Mouse (Mus musculus) c-Kit-positive CD71-negative TER-119-negative erythroid progenitor cells, embryonic 14.5 days (primary cell): Measurements from ENCODE around the gene Anapc10.
"Not testable (repeated sequence)": the region's sequence is repeated elsewhere in the genome, so short reads cannot be mapped to it uniquely, and the experiment has no call there.

Experiments
- DNase-seq: peaks from one replicate; pipeline ENCODE4 v3.0.0-alpha.2; 2013; ENCODE audit warnings: low read depth

The Anapc10 gene

DNA sequence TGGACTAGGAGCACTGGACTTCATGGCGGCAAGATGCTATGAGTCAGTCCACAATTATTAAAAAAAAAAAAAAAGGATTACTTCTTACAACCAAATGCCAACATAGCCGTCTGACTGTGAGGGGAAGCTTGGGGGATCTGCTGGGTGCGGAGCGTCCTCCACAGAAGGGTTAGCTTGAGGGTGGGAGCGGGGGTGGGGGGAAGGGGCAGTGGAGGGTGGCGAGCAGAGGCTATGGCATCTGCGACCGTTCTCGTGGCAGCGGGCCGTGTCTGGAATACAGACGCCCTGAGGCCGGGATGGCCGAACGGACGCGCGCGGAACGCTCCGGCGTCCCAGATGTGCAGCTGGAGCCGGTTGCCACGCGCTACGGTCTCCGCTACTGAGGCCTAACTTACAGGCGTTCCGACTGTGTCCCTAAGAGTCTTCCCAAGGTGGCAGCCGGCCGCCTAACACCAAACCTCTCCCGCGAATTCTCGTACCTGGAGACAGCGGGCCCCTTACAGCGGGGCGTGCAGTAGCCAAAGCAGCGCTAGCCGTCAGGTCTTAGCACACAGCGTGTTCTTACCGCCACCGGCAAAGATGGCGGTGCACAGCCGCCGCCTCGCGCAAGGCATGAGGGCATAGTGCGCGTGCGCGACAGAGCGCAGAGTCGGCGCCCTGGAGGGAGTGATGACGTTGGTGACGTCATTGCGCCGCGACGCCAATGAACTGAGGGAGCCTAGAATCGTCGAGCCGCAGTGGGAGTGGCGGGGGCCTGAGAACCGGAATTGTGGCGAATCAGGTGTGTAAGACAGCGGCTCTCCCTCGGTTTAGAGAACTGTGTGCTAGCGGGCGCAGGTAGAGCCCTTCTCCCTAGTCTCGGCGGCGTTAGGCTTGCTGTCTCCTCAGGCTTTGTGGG lies at the start of gene Anapc10, which contains the start of gene Abce1:
Gene Anapc10, plus strand, starts transcription at position 757 of the 898 bp plus-strand sequence.
Gene Abce1, minus strand, starts transcription at position 677 of the 898 bp plus-strand sequence.
- peak; percentile 100 for DNase-seq

DNA sequence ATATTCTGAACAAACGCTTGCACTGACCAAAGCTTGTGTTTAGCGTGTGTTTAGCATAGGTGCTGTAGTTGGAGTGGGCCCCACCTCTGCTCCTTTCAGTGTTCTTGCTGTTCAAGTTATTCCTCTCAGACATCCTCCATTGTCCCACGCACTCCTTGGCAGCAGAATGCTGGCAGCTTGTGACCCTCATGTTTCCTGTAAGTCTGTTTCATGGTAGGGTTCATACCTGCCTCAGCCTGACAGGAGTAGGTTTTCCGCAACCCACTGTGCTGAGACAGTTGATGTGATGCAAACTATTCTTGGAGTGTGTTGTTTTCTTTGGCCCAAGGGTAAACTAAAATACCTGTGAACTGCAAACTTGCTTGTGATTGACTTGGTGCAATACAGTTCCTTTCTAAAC lies 35.2 kb upstream of the Anapc10 start:
- DNase-seq, result no peak

DNA sequence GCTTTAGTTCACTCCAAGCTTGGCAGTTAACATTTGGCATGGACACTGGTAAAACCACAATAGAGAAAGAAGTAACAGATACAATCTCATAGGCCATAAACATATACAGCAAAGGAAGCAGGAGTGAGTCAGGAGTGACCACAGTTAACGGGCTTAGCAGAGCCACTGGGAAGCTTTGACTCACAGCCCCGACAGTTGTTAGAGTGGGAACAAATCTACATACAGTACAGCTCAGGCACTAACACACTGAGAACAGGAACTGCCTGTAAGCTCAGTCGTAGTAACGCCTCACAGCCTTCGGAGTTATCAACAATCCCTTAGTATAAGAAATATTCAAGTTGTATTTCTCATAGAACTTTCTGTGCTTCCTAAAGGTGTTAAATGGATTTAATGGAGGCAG lies 32.6 kb upstream of the Anapc10 start:
- peak; percentile 47 for DNase-seq

DNA sequence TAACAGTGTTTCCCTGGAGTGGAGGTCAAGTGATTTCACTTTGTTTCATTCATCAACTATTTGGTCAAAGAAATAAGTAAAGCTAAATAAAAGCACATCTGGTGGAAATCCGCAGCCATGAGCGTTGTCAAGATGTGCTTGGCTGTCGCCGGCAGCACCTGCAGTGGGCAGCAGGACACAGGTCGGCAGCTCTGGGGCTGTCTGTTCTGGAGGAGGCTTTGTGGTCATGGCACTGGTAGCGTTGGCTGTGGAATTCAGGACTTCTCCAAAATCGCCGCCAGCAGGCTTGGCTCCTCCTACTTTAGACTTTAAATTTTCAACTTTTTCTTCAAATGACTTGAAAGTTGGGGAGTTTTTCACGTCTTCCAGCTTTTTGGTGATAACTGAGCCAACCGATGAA lies 31.5 kb upstream of the Anapc10 start:
- not testable (repeated sequence) for DNase-seq

DNA sequence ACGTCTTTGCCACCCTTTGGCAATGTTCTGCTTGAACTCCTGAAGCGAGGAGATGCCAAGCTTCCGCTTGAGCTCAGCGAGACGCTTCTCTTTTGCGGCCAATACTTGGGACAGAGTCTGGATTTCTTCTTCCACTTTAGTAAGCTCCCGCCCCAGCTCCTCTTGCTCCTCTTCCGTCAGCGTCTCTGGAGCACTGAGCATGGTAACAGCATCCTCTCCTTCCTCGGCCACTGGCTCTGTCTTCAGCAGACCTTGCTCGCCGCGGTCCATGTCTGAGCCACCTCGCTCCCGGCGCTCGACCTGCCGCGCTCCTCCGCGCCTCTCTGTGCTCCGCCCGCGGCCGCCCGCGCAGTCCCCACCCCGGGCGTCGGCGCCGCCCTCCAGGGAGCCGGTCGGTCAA lies 31.1 kb upstream of the Anapc10 start:
- DNase-seq, result no peak

DNA sequence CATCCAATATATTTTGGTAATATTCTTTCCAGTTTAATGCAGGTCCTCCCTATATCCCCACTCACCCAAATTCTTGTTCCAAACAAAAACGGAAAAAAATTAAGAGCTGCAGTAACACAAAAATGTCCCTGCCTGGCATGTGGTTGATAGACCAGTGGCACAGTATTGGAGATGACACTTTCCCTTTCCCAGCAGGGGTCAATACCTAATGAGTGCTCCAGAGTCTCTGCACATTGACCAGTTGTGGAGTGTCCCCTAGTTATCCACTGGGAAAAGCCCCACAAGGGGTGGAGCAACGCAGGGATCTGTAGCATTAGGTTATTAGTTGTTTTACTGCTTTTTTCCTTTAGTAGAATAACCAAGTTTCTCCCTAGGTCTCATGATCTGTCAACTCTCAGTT lies 30.7 kb upstream of the Anapc10 start:
- DNase-seq, result no peak

DNA sequence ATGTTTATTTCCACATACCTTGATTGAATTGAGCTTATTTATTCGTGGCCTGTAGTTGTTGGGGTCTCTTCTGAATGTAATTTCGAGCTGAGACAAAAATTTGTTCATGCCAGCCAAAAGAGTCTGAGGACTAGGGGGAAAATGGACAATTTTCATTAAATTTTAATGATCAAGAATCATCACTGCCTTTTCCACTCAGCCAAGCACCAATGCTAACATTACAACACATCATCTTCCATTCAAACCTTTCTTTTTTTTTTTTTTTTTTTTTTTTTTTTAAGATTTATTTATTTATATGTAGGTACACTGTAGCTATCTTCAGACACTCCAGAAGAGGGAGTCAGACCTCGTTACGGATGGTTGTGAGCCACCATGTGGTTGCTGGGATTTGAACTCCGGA lies 25.7 kb upstream of the Anapc10 start:
- DNase-seq, result not testable (repeated sequence)

DNA sequence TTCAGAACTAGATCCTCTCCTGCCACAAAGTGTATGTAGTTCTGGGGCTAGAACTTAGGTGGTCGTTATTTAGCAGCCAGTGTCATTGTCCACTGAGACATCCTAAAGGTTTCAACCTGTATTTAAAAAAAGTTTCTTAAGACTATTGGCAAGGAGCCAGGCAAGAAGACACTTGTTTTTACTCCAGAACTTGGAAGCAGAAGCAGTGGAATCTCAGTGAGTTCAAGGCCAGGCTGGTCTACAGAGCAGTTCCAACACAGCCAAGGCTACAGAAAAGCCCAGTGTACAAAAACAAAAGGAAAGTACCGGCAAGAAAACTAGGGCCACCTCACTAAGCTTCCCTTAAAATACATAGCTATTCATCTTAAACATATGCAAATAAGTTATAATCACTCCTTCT lies 19.1 kb upstream of the Anapc10 start:
- no peak for DNase-seq

DNA sequence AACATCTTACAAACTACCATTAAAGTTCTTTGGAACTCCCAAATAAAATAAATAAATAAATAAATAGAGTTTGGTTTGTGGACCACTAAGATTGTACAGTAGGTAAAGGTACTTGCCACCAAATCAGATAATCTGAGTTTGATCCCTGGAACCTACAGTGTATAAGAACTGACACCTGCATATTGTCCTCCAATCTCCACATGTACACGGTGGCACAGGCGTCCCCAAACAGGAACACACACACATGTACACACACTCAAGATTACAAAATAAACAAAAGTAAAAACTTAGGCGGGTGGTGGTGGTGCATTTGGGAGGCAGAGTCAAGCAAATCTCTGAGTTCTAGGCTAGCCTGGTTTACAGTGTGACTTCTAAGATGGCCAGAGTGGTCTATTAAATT lies 4.9 kb upstream of the Anapc10 start:
- no peak for DNase-seq

DNA sequence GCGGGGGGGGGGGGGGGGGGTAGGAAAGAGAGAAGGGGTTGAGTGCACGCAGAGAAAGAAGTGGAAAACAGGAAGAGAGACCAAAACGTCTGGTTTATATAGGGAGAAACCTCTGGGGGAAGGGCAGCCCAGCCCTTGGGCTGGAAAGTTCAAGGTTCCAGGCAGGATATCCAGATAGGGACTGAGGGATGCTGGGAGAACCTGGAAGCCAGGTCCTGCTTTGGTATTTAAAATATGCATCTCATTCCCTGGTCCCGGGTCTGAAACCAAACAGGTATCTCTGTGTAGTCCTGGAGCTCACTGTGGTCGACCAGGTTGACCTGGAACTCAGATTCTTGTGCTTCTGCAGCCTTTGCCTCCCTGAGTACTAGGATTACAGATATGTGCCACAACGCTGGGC lies 1.1 kb downstream of the Anapc10 start:
- DNase-seq, result no peak

DNA sequence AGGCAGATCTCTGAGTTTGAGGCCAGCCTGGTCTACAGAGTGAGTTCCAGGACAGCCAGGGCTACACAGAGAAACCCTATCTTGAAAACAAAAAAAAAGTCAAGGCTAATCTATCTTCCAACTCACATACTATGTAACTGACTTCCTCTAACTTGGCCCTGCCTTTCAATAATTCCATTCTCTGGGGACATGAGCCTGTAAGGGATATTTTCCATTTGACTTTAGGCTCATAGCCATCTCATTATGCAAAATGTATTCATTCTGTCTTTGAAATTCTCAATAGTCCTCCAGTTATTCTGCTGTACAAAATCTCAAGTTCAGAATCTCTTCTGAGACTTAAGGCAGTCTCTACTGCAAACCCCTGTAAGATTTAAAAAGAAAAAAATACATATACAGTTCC lies 9.9 kb downstream of the Anapc10 start:
- DNase-seq, result no peak

DNA sequence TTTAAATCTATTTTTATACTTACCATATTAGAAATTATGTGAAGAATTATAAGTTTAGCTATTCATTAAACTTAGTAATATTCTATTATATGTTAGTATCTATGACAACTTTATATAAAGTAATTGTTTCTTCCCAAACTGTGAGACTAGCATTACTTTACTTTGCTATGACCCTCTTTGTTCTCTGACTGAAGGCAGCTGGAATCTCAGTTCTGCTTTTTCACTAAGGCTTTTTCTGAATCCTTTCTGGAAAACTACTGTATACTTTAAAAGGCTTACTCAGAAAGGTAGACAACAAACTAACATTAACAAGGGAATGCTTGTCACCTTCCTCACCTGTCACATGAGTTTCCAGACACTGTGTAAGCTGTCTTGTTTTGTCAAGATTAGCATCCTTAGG lies 11.7 kb downstream of the Anapc10 start:
- no peak for DNase-seq

DNA sequence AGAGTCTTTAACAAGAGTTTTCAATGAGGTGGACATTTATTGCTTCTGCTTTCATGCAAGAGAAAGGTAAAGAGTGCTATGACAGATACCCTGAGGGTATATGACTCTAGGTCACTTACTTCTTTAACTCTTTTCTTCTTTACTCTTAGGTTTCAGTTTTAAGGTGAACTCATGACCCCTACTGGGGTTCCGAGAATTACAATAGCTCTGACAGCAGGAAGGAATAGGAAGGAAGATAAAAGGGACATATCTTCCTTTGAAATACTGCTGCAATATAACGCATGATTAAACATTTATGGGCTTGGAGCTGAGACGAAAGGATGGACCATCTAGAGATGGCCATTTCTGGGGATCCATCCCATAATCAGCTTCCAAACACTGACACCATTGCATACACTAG lies 13.0 kb downstream of the Anapc10 start:
- DNase-seq, result no peak

DNA sequence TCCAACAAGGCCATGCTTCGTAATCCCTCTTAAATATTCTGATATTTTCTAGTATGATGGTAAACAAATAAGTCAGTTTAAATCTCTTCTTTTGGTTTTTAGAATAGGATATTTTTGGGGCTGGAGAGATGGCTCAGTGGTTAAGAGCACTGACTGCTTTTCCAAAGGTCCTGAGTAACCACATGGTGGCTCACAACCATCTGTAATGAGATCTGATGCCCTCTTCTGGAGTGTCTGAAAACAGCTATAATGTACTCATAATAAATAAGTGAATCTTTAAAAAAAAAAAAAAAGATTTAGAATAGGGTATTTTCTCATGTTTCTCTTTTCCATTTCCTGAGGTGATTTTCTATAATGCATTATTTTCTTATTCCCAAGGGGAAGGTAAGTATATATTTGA lies 16.3 kb downstream of the Anapc10 start:
- DNase-seq, result no peak

DNA sequence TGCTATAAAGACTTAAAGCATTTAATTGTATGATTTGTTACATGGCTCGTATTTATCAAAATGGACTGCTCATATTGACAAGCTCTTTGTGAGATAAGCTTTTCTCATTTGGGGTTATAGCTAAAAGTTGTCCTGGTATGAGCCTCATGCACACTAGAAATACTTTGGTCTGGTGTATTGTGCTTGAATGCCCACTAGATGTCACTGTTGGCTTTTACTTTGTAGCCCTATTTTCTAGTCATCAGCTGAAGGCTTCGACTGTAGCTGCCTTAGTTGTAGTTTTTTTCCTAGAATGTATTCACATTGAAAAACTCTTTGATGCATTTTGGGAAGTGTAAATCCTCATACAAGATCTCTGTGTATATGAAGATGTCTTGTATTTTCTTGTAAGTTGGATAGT lies 22.7 kb downstream of the Anapc10 start:
- DNase-seq, result peak; percentile 40

DNA sequence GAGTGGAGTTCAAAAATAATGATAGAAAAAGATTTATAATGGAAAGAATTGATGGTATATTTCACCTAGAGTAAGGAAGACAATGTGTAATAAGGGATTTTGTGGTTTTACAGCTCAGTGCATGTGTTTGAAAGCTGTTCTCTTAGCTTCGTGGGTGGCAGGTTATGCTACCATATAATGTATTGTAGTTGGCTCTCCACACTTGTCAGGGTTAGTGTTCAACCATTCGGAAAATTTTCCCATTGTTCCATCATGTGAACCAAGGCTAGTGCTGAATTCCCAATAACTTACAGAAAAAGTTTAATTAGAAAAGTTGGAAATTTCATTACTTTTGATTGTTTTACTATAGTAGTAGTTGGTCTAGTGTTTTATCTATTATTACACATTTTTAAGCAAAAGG lies 36.6 kb downstream of the Anapc10 start:
- no peak for DNase-seq

DNA sequence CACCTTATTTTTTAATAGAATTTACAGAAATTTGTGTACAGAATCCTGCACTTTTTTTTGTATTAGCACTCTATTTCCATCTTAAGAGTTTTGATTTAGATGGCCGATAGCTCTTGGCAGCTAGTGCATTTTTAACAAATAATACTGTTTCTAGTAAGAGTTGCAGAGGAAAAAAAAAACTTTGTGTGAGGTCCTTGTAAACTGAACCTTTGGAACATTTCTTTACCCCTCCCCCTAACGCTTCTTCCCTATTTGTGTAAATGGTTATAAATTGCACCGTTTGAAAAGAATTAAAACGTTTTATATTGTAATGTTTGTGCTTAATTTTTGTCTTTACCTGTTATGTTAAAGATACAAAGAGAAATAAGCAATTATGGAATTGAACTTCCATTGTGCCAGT lies 37.0 kb downstream of the Anapc10 start:
- DNase-seq, result no peak

DNA sequence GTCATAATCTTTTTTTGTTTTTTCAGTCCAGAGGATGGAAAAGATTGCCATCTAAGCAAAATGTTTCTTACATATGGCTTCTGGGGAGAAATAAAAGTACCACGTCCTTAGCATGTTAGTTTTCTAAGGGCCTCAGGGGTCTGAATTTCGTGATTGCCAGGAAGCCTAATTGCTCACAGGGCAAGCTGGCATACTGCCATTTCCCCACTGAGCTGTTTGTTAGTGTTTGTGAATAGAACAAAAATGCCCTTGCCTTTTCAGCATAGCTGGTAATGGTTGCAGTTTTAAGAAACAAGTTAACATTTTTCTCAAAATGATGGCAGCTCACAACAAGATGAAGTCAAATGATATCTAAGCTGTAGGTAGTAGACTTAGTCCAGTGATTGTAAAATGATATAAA lies 38.7 kb downstream of the Anapc10 start:
- DNase-seq, result no peak

DNA sequence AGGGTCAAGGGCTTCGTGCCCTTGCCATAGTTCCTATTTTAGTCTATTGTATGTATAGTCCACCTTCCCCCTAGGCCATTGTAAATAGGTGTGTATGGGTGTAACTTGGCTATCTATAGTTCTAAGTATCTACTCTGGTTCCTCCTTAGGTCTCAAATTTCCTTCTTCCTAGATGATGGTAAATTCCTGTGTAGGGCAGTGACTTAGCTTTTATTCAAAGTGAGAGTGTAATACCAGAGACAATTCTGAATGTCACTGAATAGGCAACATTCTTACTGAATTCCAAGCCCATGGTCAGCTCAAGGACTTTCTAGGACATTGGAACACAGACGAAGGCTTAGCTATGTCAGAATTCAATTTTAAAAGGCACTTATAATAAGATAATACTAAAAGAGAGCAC lies 83.3 kb downstream of the Anapc10 start:
- not testable (repeated sequence) for DNase-seq

DNA sequence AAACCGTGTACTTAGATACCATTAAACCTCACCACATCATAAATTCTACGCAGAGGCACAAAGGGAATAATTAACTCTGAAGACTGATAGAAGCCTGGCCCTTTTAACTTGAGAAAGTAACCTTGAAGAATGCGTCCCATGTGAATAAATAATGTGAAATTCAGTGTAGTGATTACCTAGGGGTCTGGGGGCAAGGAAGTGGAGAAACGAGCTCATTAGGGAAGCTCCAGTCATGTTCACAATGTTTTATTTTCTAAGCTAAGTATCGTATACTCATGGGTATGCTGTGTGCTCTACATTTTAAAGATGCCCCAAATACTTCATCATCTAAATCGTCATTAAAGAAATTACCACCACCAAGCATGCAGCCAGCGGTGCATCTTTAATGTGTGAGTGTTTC lies 85.1 kb downstream of the Anapc10 start:
- no peak for DNase-seq

DNA sequence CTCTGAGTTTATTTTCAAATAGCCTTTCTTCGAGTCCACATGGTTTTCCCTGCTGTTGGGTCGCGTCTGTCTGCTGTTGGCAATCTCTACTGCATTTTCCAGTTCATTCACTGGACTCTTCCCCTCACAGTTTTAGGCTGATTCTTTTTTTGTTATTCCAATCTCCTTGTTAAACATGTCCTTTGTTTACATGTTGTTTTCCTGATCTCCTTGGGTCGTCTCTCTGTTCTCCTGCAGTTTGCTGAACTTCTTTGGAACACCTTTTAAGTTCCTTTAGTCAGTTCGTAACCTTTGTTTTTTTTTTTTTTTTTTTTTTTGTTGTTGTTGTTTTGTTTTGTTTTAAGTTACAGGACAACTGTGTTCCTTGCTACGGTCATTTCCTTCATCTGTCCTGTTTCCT lies 92.9 kb downstream of the Anapc10 start:
- DNase-seq, result no peak

DNA sequence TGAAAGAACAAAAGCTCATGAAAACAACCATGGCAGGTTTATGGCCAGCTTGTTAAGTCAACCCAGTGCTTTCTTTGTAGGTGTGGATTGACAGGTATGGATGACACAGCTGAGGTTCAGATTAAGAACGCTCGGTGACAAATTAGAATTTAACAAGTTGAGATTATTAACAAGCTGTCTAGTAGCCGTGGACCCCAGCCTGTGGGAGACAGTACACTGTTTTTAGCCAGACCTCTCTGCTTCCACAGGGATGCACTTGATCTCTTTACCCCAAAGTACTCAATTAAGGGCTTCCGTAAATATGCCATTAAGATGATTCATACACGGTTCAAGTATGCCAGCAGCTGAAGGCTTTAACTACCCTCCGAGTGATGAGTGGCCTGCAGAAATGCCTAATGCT lies 95.4 kb downstream of the Anapc10 start:
- no peak for DNase-seq

DNA sequence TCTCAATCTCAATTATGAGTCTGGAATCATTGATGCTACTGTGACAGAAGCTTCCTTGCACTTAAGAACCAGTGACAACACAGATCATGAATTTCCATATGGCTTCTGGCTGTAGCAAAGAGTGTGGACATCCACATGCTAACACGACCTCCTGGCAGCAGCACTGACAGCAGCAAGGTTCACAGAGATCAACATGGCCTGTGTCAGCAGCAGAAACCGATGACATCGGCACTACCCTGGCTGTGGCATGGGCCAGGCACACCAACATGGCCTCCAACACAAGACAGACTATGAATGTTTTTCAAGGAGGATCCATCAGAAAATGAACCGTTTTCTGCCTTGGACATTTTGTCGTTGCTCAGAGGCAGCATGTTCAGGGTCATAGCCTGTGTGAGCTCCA lies 114.9 kb downstream of the Anapc10 start:
- DNase-seq, result no peak
